Mouse (Mus musculus): ENCODE measurements at regions not wholly inside any gene's neighbourhood (a gene's known extent, or its start where the extent isn't known, plus 50 kb on each side); places are given as distances from the start of the nearest gene placed in this dataset.

- no peak for ATAC-seq (replicated peaks; ENCODE audit: poor library complexity)
Measured at GRCm38 (mm10) chr12:25272114-25272751, 175.3 kb upstream of the Id2 start.

DNA sequence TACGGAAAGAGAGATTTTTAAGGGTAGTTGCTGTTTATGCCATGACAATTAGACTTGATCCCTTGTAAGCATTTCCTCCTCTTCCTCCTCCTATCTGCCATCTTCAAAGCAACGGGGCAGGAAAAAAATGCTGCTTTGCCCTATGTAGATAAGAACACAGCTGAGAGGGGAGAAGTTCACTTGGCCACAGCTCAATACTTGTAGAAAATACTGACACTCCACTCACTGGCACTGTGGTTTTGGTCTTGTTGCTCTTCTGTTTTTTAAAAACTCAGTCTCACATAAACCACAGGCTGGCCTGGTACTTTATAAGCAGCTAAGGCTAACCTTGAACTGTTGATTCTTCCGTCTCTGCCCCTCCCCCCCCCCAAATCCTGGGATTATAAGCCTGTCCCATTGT, 172.9 kb upstream of the Id2 start:
- ATAC-seq (replicated peaks; ENCODE audit: poor library complexity): peak; percentile 38

DNA sequence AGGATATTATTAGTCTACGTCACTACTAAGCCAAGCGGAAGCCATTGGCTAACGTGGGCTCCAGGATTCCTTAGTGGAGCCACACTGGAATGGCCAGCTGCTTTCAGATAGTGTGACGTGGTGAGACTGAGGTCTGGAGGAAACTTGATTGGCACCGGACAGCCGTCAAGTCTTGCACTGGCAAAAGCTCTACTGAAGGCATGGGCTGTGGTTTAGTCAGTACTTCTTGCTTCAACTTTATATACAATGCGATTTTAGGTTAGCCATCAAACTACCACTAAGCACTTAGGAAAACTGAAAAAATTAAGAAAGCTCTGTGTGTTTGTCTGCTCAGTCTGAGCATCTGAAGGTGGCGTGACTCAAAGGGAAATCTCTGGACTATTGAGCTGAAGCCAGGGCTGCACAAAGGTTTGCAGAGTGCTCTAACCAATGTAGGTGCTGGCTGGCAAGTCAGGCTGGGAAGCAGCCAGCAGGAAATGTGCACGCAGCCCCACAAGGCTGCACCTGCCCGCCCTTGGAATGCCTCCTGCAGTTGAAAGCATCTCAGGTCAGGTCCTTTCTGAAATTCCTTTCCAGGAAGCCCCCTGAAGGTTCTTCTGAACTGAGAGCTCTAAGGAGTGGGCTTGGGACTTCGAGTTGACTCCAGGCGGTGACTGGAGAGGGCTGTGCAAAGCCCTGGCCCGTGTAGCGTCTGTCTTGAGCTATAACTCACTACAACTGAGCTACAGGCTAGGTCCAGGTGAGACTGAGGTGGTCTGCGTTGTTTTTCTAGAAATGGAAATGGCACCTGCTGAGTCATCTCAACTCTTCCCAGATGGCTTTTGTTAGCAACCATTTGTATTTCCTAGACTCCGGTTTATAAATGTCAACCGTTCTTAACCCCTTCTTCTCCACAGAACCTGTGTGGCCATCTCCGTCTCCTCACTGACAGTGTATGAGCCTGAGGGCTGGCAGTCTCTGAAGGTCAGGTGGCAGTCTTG, 172.2 kb upstream of the Id2 start:
- peak; percentile 3; the same call in 1 of the 2 replicates for ATAC-seq (replicated peaks; ENCODE audit: poor library complexity)

DNA sequence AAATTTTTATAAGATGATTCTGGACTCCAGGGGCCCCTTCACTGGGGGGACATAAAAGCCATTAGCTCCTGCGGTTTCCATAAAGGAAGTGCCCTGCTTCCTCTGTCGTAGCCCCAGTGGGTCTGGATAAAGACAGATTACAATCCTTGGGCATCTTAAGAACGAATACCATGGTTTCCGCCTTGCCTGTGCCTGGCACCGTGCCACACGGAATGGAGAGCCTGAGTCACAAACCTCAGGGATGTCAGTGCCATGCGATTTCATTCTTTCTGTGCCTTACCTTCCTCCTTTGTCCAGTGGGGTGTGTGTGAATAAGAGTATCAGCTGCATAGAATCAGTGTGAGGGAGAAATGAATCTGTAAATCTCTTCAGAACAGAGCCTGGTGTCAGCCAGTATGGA, 171.4 kb upstream of the Id2 start:
- ATAC-seq (replicated peaks; ENCODE audit: poor library complexity): peak; percentile 42

GRCm38 (mm10) chr12:25267572-25268115, 170.7 kb upstream of the Id2 start:
- no peak for ATAC-seq (replicated peaks; ENCODE audit: poor library complexity)

GRCm38 (mm10) chr12:25266701-25267571, 170.0 kb upstream of the Id2 start:
- no peak for ATAC-seq (replicated peaks; ENCODE audit: poor library complexity)

DNA sequence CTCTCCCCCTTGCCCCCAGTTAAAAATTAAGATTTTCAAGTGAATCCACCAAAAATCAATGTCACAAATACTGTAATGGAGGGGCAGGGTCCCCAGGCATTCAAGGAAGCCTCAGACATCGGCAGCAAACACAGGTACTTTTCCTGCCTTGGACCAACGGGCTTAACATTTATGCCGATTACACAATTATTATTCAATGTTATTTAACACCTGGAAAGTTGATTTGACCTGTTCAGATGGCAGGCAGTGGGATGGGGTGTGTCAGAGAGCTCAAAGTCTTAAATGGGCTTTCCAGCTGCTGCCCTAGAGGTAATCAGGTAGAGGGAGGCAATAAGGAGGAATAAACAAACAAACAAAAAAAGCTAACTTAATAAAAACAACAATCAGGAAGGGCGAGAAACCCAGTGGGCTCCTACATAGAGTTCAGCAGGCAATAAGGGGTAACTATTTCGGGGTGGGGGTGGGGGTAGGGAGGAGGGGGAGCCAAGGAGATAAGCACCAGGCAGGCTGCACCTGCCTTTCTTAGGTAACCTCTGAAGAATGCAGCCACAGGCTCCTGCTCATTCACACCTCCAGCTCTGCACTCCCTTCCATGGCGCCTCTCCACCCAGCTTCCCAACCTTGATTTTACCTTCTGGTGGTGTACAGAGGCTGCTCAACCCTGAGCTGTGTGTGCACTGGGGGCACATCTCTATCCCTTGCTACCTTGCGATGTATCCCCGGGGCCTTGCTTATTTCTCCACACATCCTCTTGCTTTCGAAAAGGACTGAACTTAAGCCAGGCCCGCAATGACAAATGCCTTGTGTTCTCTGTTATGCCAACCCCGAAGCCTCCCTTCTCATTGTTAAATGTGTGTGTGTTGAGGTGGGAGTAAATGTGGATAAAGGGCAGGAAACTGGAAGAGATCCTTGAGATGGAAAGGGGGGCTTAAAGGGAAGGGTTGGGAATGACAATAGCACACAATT, 168.9 kb upstream of the Id2 start:
- ATAC-seq (replicated peaks; ENCODE audit: poor library complexity): no peak

- ATAC-seq (replicated peaks; ENCODE audit: poor library complexity): peak; percentile 45
Measured at GRCm38 (mm10) chr12:25265066-25265465, 168.1 kb upstream of the Id2 start.

DNA sequence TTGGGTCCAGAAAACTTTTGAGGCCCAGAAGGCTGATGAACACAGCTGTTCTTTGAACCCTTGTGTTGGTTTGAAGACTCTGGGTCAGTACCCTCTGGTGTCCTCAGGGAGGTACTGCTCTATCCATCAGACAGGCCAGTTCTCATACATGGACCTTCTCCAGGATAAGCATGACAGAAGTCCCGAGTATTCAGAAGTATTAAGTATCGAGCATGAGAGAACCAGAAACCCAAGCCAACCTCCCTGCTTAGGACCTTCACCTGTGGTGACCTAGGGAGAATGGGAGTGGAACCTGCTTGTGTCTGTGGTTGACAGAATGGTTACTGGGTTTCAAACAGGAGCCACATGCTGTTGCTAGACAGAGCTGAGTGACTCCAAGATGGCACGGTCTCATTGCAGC, 167.5 kb upstream of the Id2 start:
- ATAC-seq (replicated peaks; ENCODE audit: poor library complexity): no peak

DNA sequence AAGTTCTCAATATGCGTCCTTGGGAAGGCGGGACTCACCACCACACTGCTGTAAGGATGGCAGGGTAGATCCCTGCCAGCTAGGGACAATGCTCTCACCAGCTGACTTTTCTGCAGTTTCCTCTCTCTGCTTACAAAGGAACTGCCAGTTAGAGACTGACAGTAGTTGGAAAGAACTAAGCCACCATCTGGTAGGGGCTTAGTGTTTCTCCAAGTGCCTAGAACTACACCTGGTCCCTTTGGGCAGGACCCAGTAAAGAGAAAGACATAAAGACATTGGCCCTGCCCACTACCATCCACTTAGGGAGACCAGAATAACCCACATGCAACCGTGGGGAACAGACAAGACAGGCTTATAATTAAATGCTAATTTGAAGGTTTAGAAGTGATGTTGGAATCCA, 165.5 kb upstream of the Id2 start:
- ATAC-seq (replicated peaks; ENCODE audit: poor library complexity): no peak

DNA sequence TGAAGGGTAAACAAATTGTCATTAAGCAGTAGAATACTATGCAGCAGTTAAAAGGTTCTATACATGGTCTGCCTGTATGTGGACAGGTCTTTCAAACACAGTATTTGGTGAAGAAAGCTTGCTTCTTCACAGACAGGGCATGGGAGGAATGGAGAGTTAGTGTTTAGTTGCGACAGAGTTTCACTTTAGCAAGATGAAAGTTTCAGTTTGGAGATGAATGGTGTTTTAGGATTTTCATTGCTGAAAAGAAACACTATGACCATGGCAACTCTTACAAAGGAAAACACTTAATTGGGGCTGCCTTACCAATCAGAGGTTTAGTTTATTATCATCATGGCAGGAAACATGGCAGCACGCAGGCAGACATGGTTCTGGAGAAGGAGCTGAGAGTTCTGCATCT, 162.2 kb upstream of the Id2 start:
- ATAC-seq (replicated peaks; ENCODE audit: poor library complexity): no peak

- no peak for ATAC-seq (replicated peaks; ENCODE audit: poor library complexity)
Measured at GRCm38 (mm10) chr12:25256268-25256667, 159.3 kb upstream of the Id2 start.

GRCm38 (mm10) chr12:25254716-25255115, 157.8 kb upstream of the Id2 start:
- ATAC-seq (replicated peaks; ENCODE audit: poor library complexity): peak; percentile 57

GRCm38 (mm10) chr12:25252776-25253510, 156.0 kb upstream of the Id2 start:
- ATAC-seq (replicated peaks; ENCODE audit: poor library complexity): no peak

DNA sequence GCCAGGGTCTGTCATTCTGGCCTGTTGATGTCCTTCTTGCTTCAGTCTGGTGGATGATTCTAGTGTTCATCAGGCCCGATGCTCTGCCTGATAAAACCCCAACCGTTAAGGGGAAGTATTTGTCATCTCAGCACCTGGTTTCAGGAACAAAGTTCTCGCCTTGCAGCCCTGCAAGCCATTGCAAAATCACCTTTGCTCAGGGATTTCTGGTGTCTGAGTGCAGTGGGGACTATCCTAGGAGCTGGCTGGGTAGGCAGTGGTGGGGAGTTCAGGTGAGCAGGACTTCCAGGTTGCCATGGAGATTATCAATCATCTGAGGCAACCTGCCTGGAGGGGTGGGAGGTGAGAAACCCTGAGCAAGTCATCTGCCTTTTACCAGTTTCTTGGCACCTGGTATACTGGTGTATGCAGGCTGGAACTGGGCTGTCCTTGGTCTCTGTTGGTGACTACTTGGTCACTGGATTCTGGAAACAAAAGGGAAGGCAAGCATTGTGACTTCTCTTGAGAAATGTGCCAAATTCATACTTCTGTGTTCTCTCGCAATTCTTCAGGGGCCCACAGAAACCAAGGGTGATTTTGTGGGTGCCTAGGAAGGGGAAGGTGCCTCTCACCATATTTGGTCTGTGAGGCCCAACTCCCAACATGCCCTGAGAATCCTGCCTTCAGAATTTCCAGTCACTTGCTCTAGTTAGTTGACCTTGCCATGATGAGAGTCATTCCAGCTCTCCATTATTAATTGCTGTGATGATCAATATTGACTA, 154.7 kb upstream of the Id2 start:
- peak; percentile 59 for ATAC-seq (replicated peaks; ENCODE audit: poor library complexity)

DNA sequence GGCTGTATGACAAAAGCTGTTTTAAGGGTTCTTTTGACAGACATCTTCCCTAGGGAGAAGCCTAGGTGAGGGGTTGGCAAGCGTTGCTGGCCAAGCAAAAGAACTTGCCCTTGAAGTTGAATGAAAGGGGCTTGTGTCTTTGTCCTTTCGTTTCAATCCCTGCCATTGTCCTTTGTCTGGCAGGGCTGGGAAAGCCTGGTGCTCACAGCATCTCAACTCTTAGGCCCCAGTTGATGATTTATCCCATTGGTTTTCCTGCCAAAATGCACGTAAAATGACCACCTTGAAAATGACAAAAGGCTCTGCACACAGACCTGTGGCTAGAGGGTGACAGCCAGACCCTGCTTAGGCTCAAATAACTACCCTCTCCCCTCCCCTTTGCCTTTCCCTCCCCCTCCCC, 153.9 kb upstream of the Id2 start:
- ATAC-seq (replicated peaks; ENCODE audit: poor library complexity): no peak

GRCm38 (mm10) chr12:25248681-25249366, 151.9 kb upstream of the Id2 start:
- peak; percentile 47 for ATAC-seq (replicated peaks; ENCODE audit: poor library complexity)

DNA sequence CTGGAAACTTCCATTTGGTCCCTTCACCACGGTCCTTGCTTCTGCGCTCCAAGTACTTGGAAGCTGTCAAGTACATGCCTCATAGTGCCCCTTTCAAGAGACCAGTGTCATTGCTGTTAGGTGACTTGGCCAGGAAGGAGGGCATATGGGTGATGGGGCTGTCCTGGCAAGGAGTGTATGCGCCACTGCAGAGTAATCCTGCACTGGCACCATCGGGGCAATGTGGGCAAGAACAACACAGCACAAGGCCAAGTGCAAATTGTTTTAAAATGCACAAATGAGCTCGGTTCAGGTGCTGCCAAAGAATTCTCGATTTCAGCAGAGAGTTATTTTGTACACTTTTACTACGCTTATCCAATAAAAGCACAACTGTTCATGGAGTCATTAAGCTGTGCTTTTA, 149.6 kb upstream of the Id2 start:
- no peak for ATAC-seq (replicated peaks; ENCODE audit: poor library complexity)
